Mouse (Mus musculus) adrenal gland, adult 2 months (tissue): ENCODE results near the gene Pkm. TPM values are rescaled to one million over a fixed set of nuclear protein-coding genes. Genes with fewer than 3 reads are reported as not detected.

ENCODE experiments used
- DNase-seq: peaks from one replicate; pipeline ENCODE4 v3.0.0; 2021
- polyA plus RNA-seq: library from polyadenylated mRNA; depleted of rRNA; stranded (reverse); fragments of >200 nt; gene quantifications from 2 replicates; pipeline ENCODE4 v1.2.3, GENCODE M21; 2012; rRNA removed
- total RNA-seq, 2 experiments: library from RNA; stranded (reverse); gene quantifications; 2 replicates each; pipeline ENCODE4 v1.2.3; 2021

Pkm gene
- total and polyA plus RNA-seq, 3 experiments: 766 to 1,274 (median 872) TPM

- DNase-seq: no peak
Measured at GRCm38 (mm10) chr9:59706850-59707825, 51.0 kb downstream of the Pkm start.

GRCm38 (mm10) chr9:59709225-59709624 lies 53.1 kb downstream of the Pkm start:
- no peak for DNase-seq

- DNase-seq: no peak
Measured at GRCm38 (mm10) chr9:59716275-59716898, 60.2 kb downstream of the Pkm start.

- DNase-seq: no peak
Measured at GRCm38 (mm10) chr9:59718237-59718636, 62.1 kb downstream of the Pkm start.

GRCm38 (mm10) chr9:59721144-59721543 lies 65.0 kb downstream of the Pkm start:
- DNase-seq: no peak

- peak; percentile 60 for DNase-seq
Measured at GRCm38 (mm10) chr9:59723096-59723657, 67.0 kb downstream of the Pkm start.

- no peak for DNase-seq
Measured at GRCm38 (mm10) chr9:59723791-59724442, 67.7 kb downstream of the Pkm start.

- no peak for DNase-seq
Measured at GRCm38 (mm10) chr9:59725515-59725914, 69.3 kb downstream of the Pkm start.

- DNase-seq: no peak
Measured at GRCm38 (mm10) chr9:59727569-59728286, 71.6 kb downstream of the Pkm start.

Other genes starting within 250 kb of the Pkm start
- 100 to 1,000 TPM in 1 of 2 experiments, 10 to 100 TPM in 1; 99.3 to 152 TPM for gene Arih1, start 169.8 kb upstream of the Pkm start, total RNA-seq
- gene Arih1, start 169.8 kb upstream of the Pkm start, polyA plus RNA-seq: 10.2 and 13.6 TPM in 2 replicates
- gene Hexa, start 116.8 kb upstream of the Pkm start, total RNA-seq: 100 to 1,000 TPM; 134 to 162 TPM
- gene Hexa, start 116.8 kb upstream of the Pkm start, polyA plus RNA-seq: 123 and 137 TPM in 2 replicates
- 1 to 10 TPM; 2.5 to 3.5 TPM for gene Tmem202, start 116.5 kb upstream of the Pkm start, total RNA-seq
- gene Tmem202, start 116.5 kb upstream of the Pkm start, polyA plus RNA-seq: 4.1 and 4.4 TPM in 2 replicates
- gene Celf6, start 78.5 kb upstream of the Pkm start, total RNA-seq: 1 to 10 TPM; 3.0 to 8.6 TPM
- 3.9 and 13.9 TPM in 2 replicates for gene Celf6, start 78.5 kb upstream of the Pkm start, polyA plus RNA-seq
- gene Parp6, start 39.1 kb upstream of the Pkm start, total RNA-seq: 10 to 100 TPM; 25.3 to 32.9 TPM
- 6.0 and 6.5 TPM in 2 replicates for gene Parp6, start 39.1 kb upstream of the Pkm start, polyA plus RNA-seq
- gene Gramd2, start 23.8 kb downstream of the Pkm start, total RNA-seq: under 1 TPM in 1 of 2 experiments, not detected in 1; 0.40 TPM
- 0.09 and 0.17 TPM in 2 replicates for gene Gramd2, start 23.8 kb downstream of the Pkm start, polyA plus RNA-seq
- 10 to 100 TPM in 1 of 2 experiments, 1 to 10 TPM in 1; 7.5 to 10.4 TPM for gene Senp8, start 94.3 kb downstream of the Pkm start, total RNA-seq
- 0.65 and 2.7 TPM in 2 replicates for gene Senp8, start 94.3 kb downstream of the Pkm start, polyA plus RNA-seq
- 10 to 100 TPM; 14.1 to 17.5 TPM for gene Myo9a, start 94.5 kb downstream of the Pkm start, total RNA-seq
- gene Myo9a, start 94.5 kb downstream of the Pkm start, polyA plus RNA-seq: 0.28 and 0.45 TPM in 2 replicates